Mouse (Mus musculus): ENCODE results near the gene Igf1r.

GRCm38 (mm10) chr7:67955276-67955675, 2.6 kb downstream of the Igf1r start:
- no peak for TF ChIP-seq CTCF (IDR thresholded peaks at IDR 0.05)
- no peak for TF ChIP-seq EP300 (IDR thresholded peaks at IDR 0.05)
